Mouse (Mus musculus) lung, embryonic 15.5 days (tissue): ENCODE measurements around the gene Fam120b. TPM values are rescaled to one million over a fixed set of nuclear protein-coding genes. Genes with fewer than 3 reads are reported as not detected.
"Not testable (repeated sequence)": the region's sequence is repeated elsewhere in the genome, so short reads cannot be mapped to it uniquely, and the experiment has no call there.

ENCODE experiments used
- ATAC-seq: fragments of 200-750 bp; cut with Nextera tagmentation; 2 replicates; pipeline ENCODE4 v1.8.0; 2017; ENCODE audit warnings: moderate number of reproducible peaks, borderline replicate concordance; ENCODE audit not compliant: low FRiP score, low TSS enrichment; ENCODE audit errors: extremely low read depth
- H3K27ac ChIP-seq: fragments of 300-500 bp; sonication (generic); 2 replicates; pipeline ENCODE4 v1.5.1; 2015; ENCODE audit warnings: moderate library complexity, mild to moderate bottlenecking, inconsistent platforms
- H3K27me3 ChIP-seq: fragments of 300-500 bp; sonication (generic); 2 replicates; pipeline ENCODE4 v1.6.1; 2015; ENCODE audit warnings: inconsistent platforms
- H3K36me3 ChIP-seq: fragments of 300-500 bp; sonication (generic); 2 replicates; pipeline ENCODE4 v1.6.1; 2015; ENCODE audit warnings: inconsistent platforms
- H3K4me1 ChIP-seq: fragments of 300-500 bp; sonication (generic); 2 replicates; pipeline ENCODE4 v1.6.1; 2015; ENCODE audit warnings: inconsistent platforms
- H3K4me2 ChIP-seq: fragments of 300-500 bp; sonication (generic); 2 replicates; pipeline ENCODE4 v1.6.1; 2015; ENCODE audit warnings: inconsistent platforms, mild to moderate bottlenecking, moderate library complexity
- H3K4me3 ChIP-seq: fragments of 300-500 bp; sonication (generic); 2 replicates; pipeline ENCODE4 v1.5.1; 2015; ENCODE audit warnings: mild to moderate bottlenecking, inconsistent platforms
- H3K9ac ChIP-seq: fragments of 300-500 bp; sonication (generic); 2 replicates; pipeline ENCODE4 v1.6.1; 2015; ENCODE audit warnings: inconsistent platforms
- H3K9me3 ChIP-seq: fragments of 300-500 bp; sonication (generic); 2 replicates; pipeline ENCODE4 v1.6.1; 2016; ENCODE audit warnings: inconsistent platforms
- WGBS: fragments of 180-500 bp; shearing (Covaris S2); methylation state at CpG from one replicate; pipeline ENCODE4 v1.1.7; 2015; 5-methylcytosine and 5-hydroxymethylcytosine counted together
- polyA plus RNA-seq: library from polyadenylated mRNA; unstranded; fragments of >200 nt; fragmentation: Nextera tagmentation; extraction: Ambion mirVana; gene quantifications from 2 replicates; pipeline ENCODE4 v1.2.1, GENCODE M21; 2015

Fam120b gene
- polyA plus RNA-seq, 1 experiment from 2014 or later = 26.8 TPM

GRCm38 (mm10) chr17:15445421-15445820, 49.4 kb downstream of the Fam120b start:
- H3K4me2 ChIP-seq = no peak overlapping the region
- H3K9me3 ChIP-seq = no peaks in the 10 kb centered on the region
- H3K27me3 ChIP-seq = no peaks in the 10 kb centered on the region
- no peak overlapping the region for H3K4me3 ChIP-seq
- peaks cover 8% of the 10 kb centered on the region for H3K4me1 ChIP-seq
- H3K27ac ChIP-seq = no peak overlapping the region
- H3K9ac ChIP-seq = no peak overlapping the region
- H3K36me3 ChIP-seq = no peaks in the 10 kb centered on the region
- 65% methylated on average over 3 of the region's 3 CpGs for WGBS
- ATAC-seq = no peak

DNA sequence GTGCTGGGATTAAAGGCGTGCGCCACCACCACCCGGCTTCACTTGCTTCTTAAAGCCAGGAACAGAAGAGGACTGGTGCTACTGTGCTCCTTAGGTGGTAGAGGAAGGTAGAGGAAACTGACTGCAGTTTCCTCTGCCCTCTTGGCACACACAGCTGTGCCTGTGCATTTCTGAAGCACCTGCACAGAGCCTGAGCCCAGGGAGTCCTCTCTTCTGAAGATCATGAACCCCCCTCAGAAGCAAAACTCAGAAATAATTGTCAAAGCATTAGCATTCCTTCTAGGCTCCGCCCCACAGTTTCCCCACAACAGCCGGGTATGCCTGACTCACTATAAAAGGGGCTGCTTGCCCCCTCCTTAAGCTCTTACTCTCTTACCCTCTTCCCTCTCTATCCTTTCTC, 51.8 kb downstream of the Fam120b start:
- Histone ChIP-seq H3K27me3 (no peaks in the 10 kb centered on the region), H3K27ac (no peak overlapping the region), H3K4me1 (no peaks in the 10 kb centered on the region), H3K9ac (no peak overlapping the region), H3K9me3 (no peaks in the 10 kb centered on the region), H3K4me3 (no peak overlapping the region), H3K4me2 (no peak overlapping the region), H3K36me3 (no peaks in the 10 kb centered on the region)
- WGBS = 62% methylated on average over 5 of the region's 5 CpGs
- no peak for ATAC-seq

GRCm38 (mm10) chr17:15449144-15449543, 53.1 kb downstream of the Fam120b start:
- H3K9me3 ChIP-seq, H3K27ac ChIP-seq, H3K4me1 ChIP-seq, H3K27me3 ChIP-seq, H3K4me3 ChIP-seq, H3K4me2 ChIP-seq, ATAC-seq, H3K9ac ChIP-seq, H3K36me3 ChIP-seq: not testable (repeated sequence)
- 72% methylated on average over 6 of the region's 6 CpGs for WGBS

GRCm38 (mm10) chr17:15449606-15450005, 53.6 kb downstream of the Fam120b start:
- no peaks in the 10 kb centered on the region for H3K9me3 ChIP-seq
- no peak overlapping the region for H3K9ac ChIP-seq
- no peak for ATAC-seq
- H3K4me1 ChIP-seq = no peaks in the 10 kb centered on the region
- no peaks in the 10 kb centered on the region for H3K27me3 ChIP-seq
- no peak overlapping the region for H3K4me2 ChIP-seq
- H3K27ac ChIP-seq = no peak overlapping the region
- no peaks in the 10 kb centered on the region for H3K36me3 ChIP-seq
- no peak overlapping the region for H3K4me3 ChIP-seq
- WGBS = 81% methylated on average over 3 of the region's 3 CpGs

- Histone ChIP-seq H3K36me3 (no peaks in the 10 kb centered on the region), H3K4me2 (no peak overlapping the region), H3K9ac (no peak overlapping the region), H3K9me3 (no peaks in the 10 kb centered on the region), H3K27ac (no peak overlapping the region), H3K4me3 (no peak overlapping the region), H3K27me3 (no peaks in the 10 kb centered on the region), H3K4me1 (no peaks in the 10 kb centered on the region)
- no peak for ATAC-seq
- WGBS = 73% methylated on average over 4 of the region's 4 CpGs
These were observed 59.2 kb downstream of the Fam120b start for GRCm38 (mm10) chr17:15455203-15455602.

- ATAC-seq = no peak
- Histone ChIP-seq H3K9ac (no peak overlapping the region), H3K9me3 (no peaks in the 10 kb centered on the region), H3K4me3 (no peak overlapping the region), H3K27me3 (no peaks in the 10 kb centered on the region), H3K36me3 (no peaks in the 10 kb centered on the region), H3K4me1 (no peaks in the 10 kb centered on the region), H3K4me2 (no peak overlapping the region), H3K27ac (no peak overlapping the region)
- WGBS = 83% methylated on average over 2 of the region's 2 CpGs
These were observed 60.6 kb downstream of the Fam120b start for GRCm38 (mm10) chr17:15456595-15456994.

DNA sequence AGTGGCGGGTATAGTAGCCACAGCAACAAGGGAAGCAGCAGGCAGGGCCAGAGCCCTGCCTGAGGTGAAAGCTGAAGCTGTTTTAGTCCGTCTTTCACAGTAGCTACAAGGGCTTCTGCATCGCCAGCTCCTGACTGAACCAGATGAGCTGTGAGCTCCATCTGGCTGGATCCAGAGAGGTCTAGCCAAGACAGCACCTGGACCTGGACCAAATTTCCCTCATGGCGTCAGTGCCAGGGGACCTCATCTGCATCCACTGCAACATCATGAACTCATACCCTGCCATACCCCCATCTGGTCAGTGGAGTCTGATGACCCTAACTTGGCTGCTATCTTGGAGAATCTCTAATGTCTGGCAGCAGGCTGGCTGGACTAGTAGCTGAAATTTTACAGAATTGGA, 63.8 kb downstream of the Fam120b start:
- ATAC-seq = no peak
- H3K36me3 ChIP-seq = no peaks in the 10 kb centered on the region
- no peak overlapping the region for H3K27ac ChIP-seq
- H3K4me2 ChIP-seq = no peak overlapping the region
- 70% methylated on average over 4 of the region's 4 CpGs for WGBS
- H3K4me3 ChIP-seq = no peak overlapping the region
- no peaks in the 10 kb centered on the region for H3K4me1 ChIP-seq
- H3K9me3 ChIP-seq = no peaks in the 10 kb centered on the region
- no peaks in the 10 kb centered on the region for H3K27me3 ChIP-seq
- no peak overlapping the region for H3K9ac ChIP-seq

- H3K4me1 ChIP-seq = no peaks in the 10 kb centered on the region
- no peak overlapping the region for H3K27ac ChIP-seq
- peaks cover 3% of the 10 kb centered on the region; the same call in 1 of the 2 replicates for H3K36me3 ChIP-seq
- H3K4me2 ChIP-seq = no peak overlapping the region
- 89% methylated on average over 6 of the region's 6 CpGs for WGBS
- H3K27me3 ChIP-seq = no peaks in the 10 kb centered on the region
- no peaks in the 10 kb centered on the region for H3K9me3 ChIP-seq
- ATAC-seq = no peak
- no peak overlapping the region for H3K4me3 ChIP-seq
- H3K9ac ChIP-seq = no peak overlapping the region
These were observed 66.0 kb downstream of the Fam120b start for GRCm38 (mm10) chr17:15461921-15462495.

GRCm38 (mm10) chr17:15467669-15468068, 71.7 kb downstream of the Fam120b start:
- WGBS = 20% methylated on average over 5 of the region's 5 CpGs
- no peak for ATAC-seq
- Histone ChIP-seq H3K27ac (no peak overlapping the region), H3K9me3 (no peaks in the 10 kb centered on the region), H3K9ac (no peak overlapping the region), H3K4me3 (no peak overlapping the region), H3K36me3 (peaks cover 26% of the 10 kb centered on the region), H3K4me1 (no peaks in the 10 kb centered on the region), H3K4me2 (no peak overlapping the region), H3K27me3 (no peaks in the 10 kb centered on the region)

DNA sequence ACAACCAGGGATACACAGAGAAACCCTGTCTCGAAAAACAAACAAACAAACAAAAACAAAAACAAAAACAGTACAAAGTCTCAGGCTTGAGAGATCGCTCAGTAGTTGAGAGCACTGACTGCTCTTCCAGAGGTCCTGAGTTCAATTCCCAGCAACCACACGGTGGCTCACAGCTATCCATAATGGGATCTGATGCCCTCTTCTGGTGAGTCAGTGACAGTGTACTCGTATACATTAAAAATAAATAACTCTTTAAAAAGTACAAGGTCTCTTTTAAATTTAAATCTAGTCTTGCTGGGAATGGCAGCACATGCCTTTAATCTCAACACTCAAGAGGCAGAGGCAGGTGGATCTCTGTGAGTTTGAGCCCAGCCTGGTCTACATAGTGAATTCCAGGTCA, 76.7 kb downstream of the Fam120b start:
- Histone ChIP-seq H3K4me1 (no peaks in the 10 kb centered on the region), H3K27me3 (no peaks in the 10 kb centered on the region), H3K9ac (no peak overlapping the region), H3K9me3 (no peaks in the 10 kb centered on the region), H3K4me3 (no peak overlapping the region), H3K27ac (no peak overlapping the region), H3K4me2 (no peak overlapping the region), H3K36me3 (peaks cover 72% of the 10 kb centered on the region)
- WGBS = 85% methylated on average over 4 of the region's 4 CpGs
- ATAC-seq = no peak

Other genes with a start within 250 kb of the Fam120b start
- gene Dll1, start 19.3 kb upstream of the Fam120b start, polyA plus RNA-seq = 4.5 and 6.4 TPM in 2 replicates
- 262 and 270 TPM in 2 replicates for gene Psmb1, start 103.5 kb downstream of the Fam120b start, polyA plus RNA-seq
- gene Tbp, start 103.7 kb downstream of the Fam120b start, polyA plus RNA-seq = 46.5 and 48.7 TPM in 2 replicates
- 36.5 and 41.0 TPM in 2 replicates for gene Pdcd2, start 131.1 kb downstream of the Fam120b start, polyA plus RNA-seq
- 2.2 and 2.6 TPM in 2 replicates for gene Prdm9, start 168.2 kb downstream of the Fam120b start, polyA plus RNA-seq